Mouse (Mus musculus) inflammation-experienced regulatory T-cells, adult 6 months (primary cell): ENCODE results near the gene Ccdc61. TPM values are rescaled to one million over a fixed set of nuclear protein-coding genes. Genes with fewer than 3 reads are reported as not detected.

ENCODE experiments used
- ATAC-seq: one replicate; pipeline ENCODE4 v1.8.0; 2017
- polyA plus RNA-seq, 3 experiments: library from polyadenylated mRNA; unstranded; fragments of 100-300 nt; shearing (Covaris generic); gene quantifications; one replicate each; pipeline ENCODE4 v1.2.1; 2017

Ccdc61 gene
- polyA plus RNA-seq = 1 to 10 TPM; 5.8 to 8.6 (median 6.7) TPM

- ATAC-seq = peak; percentile 98
Observed at GRCm38 (mm10) chr7:18910241-18910831, at the start of gene Ccdc61. Gene Ccdc61 (minus strand): TSS chr7:18910415.

GRCm38 (mm10) chr7:18959446-18959845 is 49.2 kb upstream of the Ccdc61 start:
- ATAC-seq = peak; percentile 43

- ATAC-seq = no peak
Observed at GRCm38 (mm10) chr7:18958384-18958766, 48.2 kb upstream of the Ccdc61 start.

- ATAC-seq = peak; percentile 63
Observed at GRCm38 (mm10) chr7:18957569-18958383, 47.6 kb upstream of the Ccdc61 start.

- no peak for ATAC-seq
Observed at GRCm38 (mm10) chr7:18951397-18951796, 41.2 kb upstream of the Ccdc61 start.

GRCm38 (mm10) chr7:18950523-18951315 is 40.5 kb upstream of the Ccdc61 start:
- ATAC-seq = no peak

- ATAC-seq = no peak
Observed at GRCm38 (mm10) chr7:18949781-18950522, 39.7 kb upstream of the Ccdc61 start.

GRCm38 (mm10) chr7:18948151-18948550 is 37.9 kb upstream of the Ccdc61 start:
- ATAC-seq = no peak

GRCm38 (mm10) chr7:18942815-18943214 is 32.6 kb upstream of the Ccdc61 start:
- ATAC-seq = no peak

GRCm38 (mm10) chr7:18942376-18942775 is 32.2 kb upstream of the Ccdc61 start:
- ATAC-seq = no peak

- no peak for ATAC-seq
Observed at GRCm38 (mm10) chr7:18927759-18928158, 17.5 kb upstream of the Ccdc61 start.

GRCm38 (mm10) chr7:18926911-18927310 is 16.7 kb upstream of the Ccdc61 start:
- no peak for ATAC-seq

- ATAC-seq = no peak
Observed at GRCm38 (mm10) chr7:18926041-18926790, 16.0 kb upstream of the Ccdc61 start.

- peak; percentile 26 for ATAC-seq
Observed at GRCm38 (mm10) chr7:18925162-18925938, 15.1 kb upstream of the Ccdc61 start, which contains the start of gene Nova2. Gene Nova2 (plus strand): TSS chr7:18925888.

GRCm38 (mm10) chr7:18924321-18924720 is 14.1 kb upstream of the Ccdc61 start:
- no peak for ATAC-seq

GRCm38 (mm10) chr7:18923711-18924191 is 13.5 kb upstream of the Ccdc61 start:
- no peak for ATAC-seq

GRCm38 (mm10) chr7:18923267-18923666 is 13.1 kb upstream of the Ccdc61 start:
- no peak for ATAC-seq

- no peak for ATAC-seq
Observed at GRCm38 (mm10) chr7:18922807-18923206, 12.6 kb upstream of the Ccdc61 start.

- ATAC-seq = peak; percentile 54
Observed at GRCm38 (mm10) chr7:18921069-18921468, 10.9 kb upstream of the Ccdc61 start.

- ATAC-seq = no peak
Observed at GRCm38 (mm10) chr7:18917931-18918330, 7.7 kb upstream of the Ccdc61 start.

GRCm38 (mm10) chr7:18916254-18916653 is 6.0 kb upstream of the Ccdc61 start:
- ATAC-seq = no peak
